Mouse (Mus musculus) spleen, postnatal 36 days (tissue): ENCODE measurements around the gene Stk26.

Source experiments
- DNase-seq, 2 experiments: peaks; one replicate each; pipeline ENCODE4 v3.0.0; 2022; ENCODE audit warnings: low spot score in 2 of 2, mixed read lengths in 1 of 2

Stk26 gene

DNA sequence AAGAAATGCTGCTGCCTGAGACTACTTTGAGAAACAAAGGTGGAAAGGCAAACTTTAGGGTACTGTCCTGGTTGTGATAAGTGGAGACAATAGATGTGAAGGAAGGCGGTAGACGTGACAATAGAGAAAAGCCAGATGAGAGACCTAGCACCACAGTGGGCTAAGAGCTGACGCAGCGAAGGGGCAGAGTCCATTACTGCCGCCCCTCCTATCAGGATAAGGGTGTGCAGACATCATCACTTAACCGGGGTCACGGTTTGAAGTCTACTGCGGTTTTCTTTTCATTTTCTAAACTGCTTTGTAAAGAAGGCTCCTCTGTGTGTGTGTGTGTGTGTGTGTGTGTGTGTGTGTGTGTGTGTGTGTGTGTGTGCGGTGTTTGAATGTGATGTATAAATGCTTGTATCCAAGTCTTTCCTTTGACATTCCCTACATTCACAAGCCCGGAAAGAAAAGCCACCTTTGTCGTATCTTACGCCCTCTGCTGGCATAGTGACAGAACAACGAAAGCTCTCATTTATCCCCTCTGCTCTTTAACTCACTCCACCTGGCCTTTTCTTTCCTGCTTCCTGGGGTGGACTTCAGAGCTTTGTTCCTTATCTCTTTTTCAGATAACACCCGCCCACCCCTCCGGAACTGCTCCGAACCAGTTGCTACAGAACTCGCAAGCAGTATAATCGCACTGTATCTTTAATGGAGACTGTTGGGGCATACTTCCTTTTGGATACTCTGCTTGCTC is 84.0 kb downstream of the Stk26 start:
- DNase-seq: no peak

DNA sequence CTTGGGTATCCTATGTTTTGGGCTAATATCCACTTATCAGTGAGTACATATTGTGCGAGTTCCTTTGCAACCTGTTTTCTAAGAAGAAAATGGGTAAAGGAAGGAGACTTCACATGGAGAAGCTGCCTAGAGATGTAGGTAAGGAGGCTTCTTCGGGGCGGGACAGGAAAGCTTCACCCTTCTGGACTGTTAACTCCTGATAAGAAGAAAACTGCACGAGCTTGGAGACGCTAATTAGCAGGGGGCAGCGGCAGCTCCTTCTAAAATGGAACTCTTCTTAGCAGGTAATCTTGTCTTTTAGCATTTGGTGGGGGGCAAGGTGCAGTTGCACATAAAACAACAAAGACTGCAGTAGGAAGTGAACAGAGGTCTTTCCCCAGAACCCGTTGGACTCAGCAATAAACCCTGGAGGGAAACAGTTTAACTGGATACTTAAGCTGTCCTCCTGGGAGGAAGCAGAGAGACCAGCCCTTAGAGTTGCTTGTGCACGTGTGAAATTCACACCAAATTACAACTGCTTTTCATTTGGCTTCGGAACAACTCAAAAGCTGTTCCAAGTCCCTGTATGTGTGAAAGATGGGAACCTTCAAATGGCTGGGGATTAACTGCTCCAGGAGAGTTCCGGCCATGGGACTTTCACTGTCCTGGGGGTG is 86.2 kb downstream of the Stk26 start:
- no peak for DNase-seq

DNA sequence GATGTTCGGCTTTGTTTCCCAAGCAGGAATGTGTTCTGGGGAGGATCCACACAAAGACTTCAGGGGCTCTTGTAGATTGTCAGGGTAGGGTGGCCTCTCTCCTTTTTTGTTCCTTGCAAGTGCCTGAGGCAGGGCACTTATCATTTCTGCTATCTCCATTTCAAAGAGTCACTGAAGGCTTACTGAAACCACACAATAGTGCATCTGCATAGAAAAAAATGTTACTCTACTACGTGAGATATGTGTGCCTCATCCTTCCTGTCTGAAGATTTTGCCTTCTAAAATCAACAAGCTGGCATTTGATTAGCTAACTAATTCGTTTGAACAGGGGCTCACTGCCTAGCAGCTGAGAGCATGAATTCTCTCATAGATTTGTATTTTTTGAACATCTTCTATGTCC is 89.5 kb downstream of the Stk26 start:
- no peak for DNase-seq

DNA sequence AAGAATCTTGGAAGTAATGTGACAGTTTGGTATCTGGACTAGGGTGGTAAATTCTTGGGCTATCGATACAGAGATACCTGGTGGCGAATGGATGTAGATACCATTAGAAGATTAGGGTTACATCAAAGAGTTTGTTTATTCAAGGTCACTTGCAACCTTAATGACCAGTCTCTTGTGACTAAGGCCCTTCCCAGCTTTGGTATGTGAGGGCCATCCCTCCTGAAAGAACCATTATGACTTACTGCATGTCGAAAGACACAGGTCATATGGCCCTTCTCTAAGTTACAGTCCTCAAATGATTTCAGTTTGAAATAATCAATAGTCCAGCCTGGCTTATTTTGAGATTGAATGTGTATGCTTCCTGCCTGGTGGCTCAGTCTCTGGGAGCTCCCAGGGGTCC is 96.3 kb downstream of the Stk26 start:
- no peak for DNase-seq

DNA sequence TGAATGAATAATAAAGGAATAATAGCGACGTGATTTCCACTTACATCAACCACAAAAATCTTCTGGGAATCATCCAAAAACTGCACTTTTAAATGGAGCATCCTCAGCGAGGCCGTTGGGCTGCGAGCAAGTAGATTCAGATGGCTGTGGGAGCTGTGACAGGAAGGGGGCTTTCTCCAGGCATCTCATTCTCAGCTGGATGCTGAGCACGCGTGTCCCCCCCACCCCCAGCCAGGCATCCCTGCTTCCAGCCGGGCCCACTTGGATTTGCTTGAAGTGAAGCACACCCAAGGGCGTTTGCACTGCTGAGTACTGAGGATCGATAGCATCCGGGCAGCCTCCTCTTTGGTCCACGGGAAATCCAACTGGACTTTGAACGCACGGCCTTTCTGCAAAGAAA is 101.8 kb downstream of the Stk26 start, which contains the start of gene Frmd7:
TSS of gene Frmd7 (minus strand) at position 101 of the 400 bp plus-strand sequence.
- DNase-seq: no peak
